16 mouse cellular contexts compared by ENCODE assay signal in the genomic region with DNA sequence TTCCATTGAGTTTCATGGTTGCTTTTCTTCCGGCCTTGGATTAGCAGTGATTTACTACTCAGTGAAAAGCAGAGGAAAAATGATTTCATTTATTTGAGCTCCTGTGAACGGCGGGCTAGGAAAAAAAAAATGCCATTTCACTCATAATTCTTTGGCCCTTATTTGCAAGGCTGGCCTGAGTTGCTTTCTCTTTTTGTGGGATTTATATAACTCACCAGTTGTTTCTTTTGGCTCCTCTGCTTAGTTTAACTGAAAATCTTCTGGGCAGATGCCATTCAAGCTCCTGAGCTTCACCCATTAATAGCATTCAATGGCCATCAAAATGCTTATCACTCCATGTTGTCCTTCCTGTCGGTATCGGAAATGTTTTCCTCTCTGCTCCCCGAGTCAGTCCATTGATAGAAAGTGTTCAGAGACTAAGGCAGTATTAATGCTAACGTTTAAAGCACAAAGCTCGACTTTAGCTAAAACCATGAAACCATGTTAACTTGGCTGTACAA.
DNase-seq lines count a peak whose midpoint lies in the region; ATAC-seq and TF ChIP-seq lines count a peak whose summit lies in the region.
"Had no signal": no experiment of that assay in that cellular context is flagged by ENCODE, and none has a peak within 500 bp of the region (broad histone marks: within the 10 kb centered on the region; RNA-seq: fewer than 3 reads in every experiment).

No protein-coding gene starts in this region.

- DNase-seq in cerebellum, adult 2 months: no peak
- DNase-seq in cerebellum, adult 9-10 months: no peak
- DNase-seq in lung, adult 18-20 months: no peak
- DNase-seq in thymus, postnatal 10 days (ENCODE audit: low spot score in 2 of 2): no peak
- DNase-seq in right cerebral cortex, postnatal 4 days: no peak
- DNase-seq: B cell, adult 2 months; cerebellum, adult 9-11 months; retina, postnatal 1 day had no signal

- no peak for TF ChIP-seq POLR2A in cerebellum, adult 2 months (IDR thresholded peaks at IDR 0.05; ENCODE audit: borderline replicate concordance, insufficient read depth, low read length)

- no peak overlapping the region for H3K9ac ChIP-seq in lung, embryonic 15.5 days
- H3K9ac ChIP-seq in heart, embryonic 13.5 days: no peak overlapping the region
- H3K9ac ChIP-seq in limb, embryonic 15.5 days: no peak overlapping the region
- H3K9ac ChIP-seq: hindbrain, embryonic 14.5 days; liver, embryonic 14.5 days had no signal

- no peaks in the 10 kb centered on the region for H3K27me3 ChIP-seq in cerebellum, adult 2 months (ENCODE audit: control insufficient read depth, insufficient read depth, low read length)
- H3K27me3 ChIP-seq in lung, embryonic 15.5 days: no peaks in the 10 kb centered on the region
- H3K27me3 ChIP-seq in heart, embryonic 13.5 days (replicated peaks): no peaks in the 10 kb centered on the region
- H3K27me3 ChIP-seq in limb, embryonic 15.5 days: no peaks in the 10 kb centered on the region

- no peaks in the 10 kb centered on the region for H3K9me3 ChIP-seq in lung, embryonic 15.5 days
- H3K9me3 ChIP-seq in heart, embryonic 13.5 days: no peaks in the 10 kb centered on the region
- H3K9me3 ChIP-seq in limb, embryonic 15.5 days: no peaks in the 10 kb centered on the region

- no peaks in the 10 kb centered on the region for H3K4me1 ChIP-seq in cerebellum, adult 2 months (ENCODE audit: control insufficient read depth, insufficient read depth, low read length)
- peaks cover 49% of the 10 kb centered on the region for H3K4me1 ChIP-seq in lung, embryonic 15.5 days
- H3K4me1 ChIP-seq in heart, embryonic 13.5 days: peaks cover 48% of the 10 kb centered on the region
- H3K4me1 ChIP-seq in limb, embryonic 15.5 days: peaks cover 28% of the 10 kb centered on the region

- no peak overlapping the region for H3K4me3 ChIP-seq in cerebellum, adult 2 months (replicated peaks; ENCODE audit: insufficient read depth, low read depth, low read length)
- H3K4me3 ChIP-seq in lung, embryonic 15.5 days: no peak overlapping the region
- no peak overlapping the region for H3K4me3 ChIP-seq in heart, embryonic 13.5 days
- no peak overlapping the region for H3K4me3 ChIP-seq in limb, embryonic 15.5 days
- H3K4me3 ChIP-seq: erythroblast, embryonic 14.5 days had no signal

- H3K4me2 ChIP-seq in lung, embryonic 15.5 days: no peak overlapping the region
- no peak overlapping the region for H3K4me2 ChIP-seq in heart, embryonic 13.5 days
- H3K4me2 ChIP-seq in limb, embryonic 15.5 days: no peak overlapping the region
- H3K4me2 ChIP-seq: hindbrain, embryonic 14.5 days had no signal

- peak overlapping the region; percentile 47; the same call in 1 of the 2 replicates for H3K27ac ChIP-seq in cerebellum, adult 2 months (ENCODE audit: insufficient read depth, low read length)
- H3K27ac ChIP-seq in lung, embryonic 15.5 days: peak overlapping the region; percentile 81
- H3K27ac ChIP-seq in heart, embryonic 13.5 days (replicated peaks): peak overlapping the region; percentile 84
- H3K27ac ChIP-seq in limb, embryonic 15.5 days: peak overlapping the region; percentile 39; the same call in 1 of the 2 replicates
- H3K27ac ChIP-seq: hindbrain, embryonic 14.5 days; liver, embryonic 14.5 days; stomach, postnatal 0 days had no signal

- 76% methylated on average over 8 of the region's 8 CpGs for WGBS in cerebellum, adult 2 months
- 57% methylated on average over 8 of the region's 8 CpGs for WGBS in lung, embryonic 15.5 days
- WGBS in heart, embryonic 13.5 days: 53% methylated on average over 8 of the region's 8 CpGs
- WGBS in limb, embryonic 15.5 days: 31% methylated on average over 8 of the region's 8 CpGs

- H3K36me3 ChIP-seq in lung, embryonic 15.5 days: no peaks in the 10 kb centered on the region
- H3K36me3 ChIP-seq in heart, embryonic 13.5 days: no peaks in the 10 kb centered on the region
- no peaks in the 10 kb centered on the region for H3K36me3 ChIP-seq in limb, embryonic 15.5 days

- no peak for ATAC-seq in lung, embryonic 15.5 days (ENCODE audit: borderline replicate concordance, extremely low read depth, low FRiP score, low TSS enrichment)
- ATAC-seq in heart, embryonic 13.5 days (ENCODE audit: extremely low read depth, insufficient number of reproducible peaks, low FRiP score, low TSS enrichment): no peak
- ATAC-seq in limb, embryonic 15.5 days (ENCODE audit: insufficient number of reproducible peaks, low FRiP score, low TSS enrichment, low read depth): no peak
- ATAC-seq: intestine, postnatal 0 days had no signal

- no peak for TF ChIP-seq CTCF in cerebellum, adult 2 months (IDR thresholded peaks at IDR 0.05; ENCODE audit: borderline replicate concordance, insufficient read depth, low read depth, low read length)
